Mouse (Mus musculus) CH12.LX (cell line): ENCODE measurements around the gene Nap1l4.

Experiments
- CHD1 ChIP-seq: IDR thresholded peaks from 2 replicates; pipeline ENCODE4 v1.6.1; 2012; ENCODE audit warnings: low read depth, low read length, improper control_type of control experiment, inconsistent platforms
- ZKSCAN1 ChIP-seq: IDR thresholded peaks from 2 replicates; pipeline ENCODE4 v1.6.1; 2012; ENCODE audit warnings: low read depth, inconsistent platforms, low read length, improper control_type of control experiment, borderline replicate concordance

GRCm38 (mm10) chr7:143565015-143565647 lies 16.2 kb upstream of the Nap1l4 start:
- no peak for TF ChIP-seq ZKSCAN1
- TF ChIP-seq CHD1, result no peak
